Mouse (Mus musculus): ENCODE measurements around the gene Ypel2.

The Ypel2 gene

DNA sequence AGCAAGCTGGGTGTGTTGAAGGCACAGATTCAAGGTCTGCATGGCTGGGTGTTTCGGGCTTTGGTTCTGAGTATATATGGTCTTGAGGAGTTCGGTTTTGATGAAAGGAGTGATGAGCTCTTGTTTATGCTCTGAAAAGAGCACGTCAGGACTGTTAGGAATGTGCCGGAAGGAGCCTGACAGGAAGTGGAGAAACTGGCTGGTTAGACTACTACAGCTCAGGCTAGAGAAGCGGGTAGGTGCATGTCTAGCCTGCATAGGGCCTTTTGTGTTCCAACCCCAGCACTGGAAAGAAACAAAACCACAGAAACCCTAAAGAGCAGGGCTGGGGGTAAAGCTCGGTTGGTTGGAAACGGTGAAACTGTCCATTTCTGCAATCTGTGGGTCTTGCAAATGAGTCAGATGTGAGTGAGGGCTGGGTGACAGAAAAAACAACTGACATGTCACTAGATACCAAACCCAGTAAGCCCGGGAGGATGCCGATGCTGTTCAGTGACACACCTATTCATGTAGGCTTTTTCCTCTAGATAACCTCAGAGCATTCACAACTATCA, 68.3 kb downstream of the Ypel2 start:
- no peak for DNase-seq

DNA sequence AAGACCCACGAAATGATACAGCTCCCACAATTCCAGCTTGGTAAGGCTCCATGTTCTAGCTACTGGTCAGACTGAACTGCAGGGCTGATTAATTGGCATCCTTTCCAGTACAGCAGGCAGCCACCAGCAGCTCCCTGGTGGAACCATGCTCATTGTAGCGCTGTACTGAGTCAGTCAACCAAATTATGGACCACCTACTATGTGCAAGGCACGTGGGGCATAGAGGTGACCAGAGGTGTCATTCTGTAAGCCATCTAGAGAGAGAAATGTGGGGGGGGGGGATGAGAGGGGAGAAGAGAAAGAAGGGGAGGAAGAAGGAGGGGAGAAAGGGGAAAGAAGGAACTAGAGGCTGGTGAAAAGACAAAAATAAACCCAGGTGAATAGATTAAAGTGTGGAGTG, 68.9 kb downstream of the Ypel2 start:
- DNase-seq = no peak

DNA sequence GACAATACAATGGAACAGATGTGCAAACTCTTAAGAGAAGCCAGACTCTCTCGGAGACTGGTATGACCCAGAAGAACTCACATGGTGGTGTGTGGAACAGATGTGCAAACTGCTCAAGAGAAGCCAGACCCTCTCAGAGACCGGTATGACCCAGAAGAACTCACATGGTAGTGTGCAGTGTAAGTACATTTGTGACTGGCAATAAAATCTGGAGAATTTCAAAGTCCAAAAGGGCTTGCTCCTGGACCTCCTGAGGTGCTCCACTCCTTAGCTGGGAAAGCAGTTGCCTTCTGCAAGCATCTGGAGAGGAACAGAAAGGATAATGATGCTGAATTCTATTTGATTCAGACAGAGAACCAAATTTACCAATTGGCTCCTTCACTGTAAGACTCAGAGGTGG, 69.9 kb downstream of the Ypel2 start:
- DNase-seq = no peak

GRCm38 (mm10) chr11:86922029-86922428, 71.5 kb downstream of the Ypel2 start:
- DNase-seq = no peak

- DNase-seq = no peak
These were observed 72.2 kb downstream of the Ypel2 start for GRCm38 (mm10) chr11:86921335-86921734.

GRCm38 (mm10) chr11:86920111-86921080, 73.1 kb downstream of the Ypel2 start:
- DNase-seq = peak; percentile 6

GRCm38 (mm10) chr11:86919468-86919867, 74.0 kb downstream of the Ypel2 start:
- no peak for DNase-seq

DNA sequence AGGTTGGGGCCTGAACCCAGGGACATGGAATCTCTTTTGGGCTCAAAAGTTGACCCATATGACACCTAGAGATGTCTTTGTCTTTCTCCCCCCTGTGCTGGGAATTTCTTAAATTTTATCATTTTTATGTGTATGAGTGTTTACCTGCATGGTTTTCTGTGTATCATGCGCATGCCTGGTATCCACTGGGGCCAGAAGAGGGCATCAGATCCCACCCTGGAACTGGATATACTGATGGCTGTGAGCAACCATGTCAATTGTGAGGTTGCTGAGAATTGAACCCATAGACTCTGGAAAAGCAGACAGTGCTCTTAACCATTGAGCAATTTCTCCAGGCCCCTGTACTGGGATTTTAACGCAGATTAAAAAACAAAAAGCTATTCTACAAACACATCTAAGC, 76.0 kb downstream of the Ypel2 start:
- no peak for DNase-seq

GRCm38 (mm10) chr11:86916596-86917249, 76.8 kb downstream of the Ypel2 start:
- peak; percentile 9 for DNase-seq

GRCm38 (mm10) chr11:86914329-86914728, 79.2 kb downstream of the Ypel2 start:
- DNase-seq = no peak

GRCm38 (mm10) chr11:86910244-86910643, 83.3 kb downstream of the Ypel2 start:
- no peak for DNase-seq

DNA sequence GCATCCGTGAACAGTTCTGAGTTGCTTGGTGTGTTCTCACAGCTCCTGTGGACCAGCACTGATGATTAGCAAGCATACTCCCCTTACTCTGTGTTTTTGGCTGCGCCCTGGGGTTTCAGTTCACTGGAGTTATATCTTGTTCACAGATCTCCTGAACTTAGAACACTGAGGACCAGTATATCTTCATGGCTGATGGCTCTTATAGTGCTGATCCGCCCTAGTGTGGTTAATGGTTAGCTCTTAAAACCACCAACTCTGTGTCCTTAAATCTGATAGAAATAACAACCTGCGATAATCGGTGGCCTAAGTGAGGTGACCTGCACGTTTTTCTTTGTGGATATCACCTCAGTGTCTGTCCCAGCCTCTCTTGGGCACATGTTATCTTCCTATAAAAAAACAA, 84.5 kb downstream of the Ypel2 start:
- DNase-seq = no peak

- DNase-seq = peak; percentile 28
These were observed 85.5 kb downstream of the Ypel2 start for GRCm38 (mm10) chr11:86907889-86908590.

DNA sequence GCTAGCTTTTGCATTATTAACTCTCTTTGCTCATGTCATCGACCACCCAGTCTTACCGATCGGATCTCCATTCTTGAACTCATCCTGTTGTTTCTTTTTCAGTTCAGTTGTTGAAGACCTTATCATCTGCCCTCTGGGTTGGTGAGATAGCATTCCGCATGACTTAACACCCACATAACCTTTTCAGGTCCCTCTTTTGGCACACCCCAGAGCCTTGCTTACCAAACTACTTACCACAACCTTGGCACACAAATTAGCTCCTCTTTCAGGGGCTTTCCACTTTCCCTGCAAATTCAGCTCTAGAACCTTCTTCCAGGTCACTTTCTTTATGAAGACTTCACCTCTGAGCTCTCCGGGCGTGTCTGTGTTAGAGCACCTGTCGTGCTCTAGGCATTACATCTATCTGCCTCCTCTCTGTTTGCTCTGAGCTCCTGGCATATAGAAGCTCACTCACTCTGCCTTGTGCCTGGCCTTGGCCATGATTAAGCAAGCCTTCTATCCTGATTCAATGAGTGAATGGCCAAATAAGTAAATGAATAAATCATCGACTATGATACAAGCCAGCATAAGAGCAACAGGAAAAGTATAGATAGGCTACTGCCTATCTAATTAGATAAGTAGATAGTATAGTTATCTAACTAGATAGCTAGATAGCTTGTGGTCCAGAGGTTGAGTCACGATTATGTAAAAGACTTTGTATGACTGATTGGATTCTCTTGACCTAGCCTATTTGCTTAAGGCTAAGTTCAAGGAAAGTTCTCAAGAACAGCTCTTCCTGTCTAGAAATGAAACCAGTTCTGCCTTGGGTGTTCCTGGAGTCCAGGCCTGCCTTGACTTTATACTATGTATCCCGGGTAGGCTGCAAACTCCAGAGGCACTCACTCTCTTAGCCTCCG, 86.5 kb downstream of the Ypel2 start:
- DNase-seq = no peak

- DNase-seq = no peak
These were observed 87.2 kb downstream of the Ypel2 start for GRCm38 (mm10) chr11:86906257-86906656.

DNA sequence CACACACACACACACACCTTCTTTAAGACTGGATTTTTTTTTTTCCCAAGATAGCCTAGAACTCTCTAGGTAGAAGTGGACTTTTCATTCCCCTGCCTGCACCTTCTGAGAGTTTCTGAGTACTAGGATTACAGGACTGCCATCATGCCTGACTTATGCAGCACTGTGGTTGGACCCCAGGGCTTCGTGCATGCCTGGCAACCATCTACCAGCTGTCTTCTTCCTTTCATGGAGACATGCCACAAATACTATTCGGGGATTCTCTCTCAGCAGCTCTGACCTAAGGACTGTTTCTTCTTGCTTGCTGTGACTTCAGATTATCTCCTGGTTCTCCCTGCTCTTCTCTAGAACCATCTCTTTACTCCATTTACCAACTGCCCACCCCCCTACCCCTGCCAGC, 88.2 kb downstream of the Ypel2 start:
- no peak for DNase-seq

- DNase-seq = no peak
These were observed 88.8 kb downstream of the Ypel2 start for GRCm38 (mm10) chr11:86904706-86905105.

- DNase-seq = peak; percentile 28
These were observed 95.1 kb downstream of the Ypel2 start for GRCm38 (mm10) chr11:86898367-86898766.

GRCm38 (mm10) chr11:86895567-86895966, 97.9 kb downstream of the Ypel2 start:
- no peak for DNase-seq

DNA sequence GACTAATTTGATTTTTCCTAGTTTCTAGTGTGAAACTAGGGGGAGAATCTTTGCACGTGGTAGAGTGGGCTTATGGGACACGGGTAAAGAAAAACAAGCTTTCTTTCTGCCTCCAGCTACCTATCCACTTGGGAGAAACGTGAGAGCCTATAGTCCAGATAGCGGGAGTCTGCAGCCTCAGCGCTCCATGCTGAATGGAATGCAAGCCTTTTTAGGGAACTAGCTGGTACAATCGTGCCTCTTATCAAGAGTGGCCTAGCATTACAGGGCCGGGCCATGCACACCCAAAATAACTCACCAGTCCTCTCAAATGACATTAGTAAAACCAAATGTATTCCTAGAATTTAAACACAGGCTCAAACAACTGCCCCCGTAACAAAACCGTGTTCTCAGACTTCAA, 98.4 kb downstream of the Ypel2 start:
- DNase-seq = no peak

- DNase-seq = peak; percentile 74
These were observed 99.3 kb downstream of the Ypel2 start for GRCm38 (mm10) chr11:86894171-86894577.
